Mouse (Mus musculus) frontal cortex, adult (tissue): Measurements from ENCODE around the gene Hhatl.

ENCODE experiments used
- ATAC-seq: cut with Nextera tagmentation; 2 replicates; pipeline ENCODE4 v1.9.2; 2017; ENCODE audit warnings: mild to moderate bottlenecking, moderate library complexity, mixed read lengths; ENCODE audit not compliant: low TSS enrichment

The Hhatl gene

DNA sequence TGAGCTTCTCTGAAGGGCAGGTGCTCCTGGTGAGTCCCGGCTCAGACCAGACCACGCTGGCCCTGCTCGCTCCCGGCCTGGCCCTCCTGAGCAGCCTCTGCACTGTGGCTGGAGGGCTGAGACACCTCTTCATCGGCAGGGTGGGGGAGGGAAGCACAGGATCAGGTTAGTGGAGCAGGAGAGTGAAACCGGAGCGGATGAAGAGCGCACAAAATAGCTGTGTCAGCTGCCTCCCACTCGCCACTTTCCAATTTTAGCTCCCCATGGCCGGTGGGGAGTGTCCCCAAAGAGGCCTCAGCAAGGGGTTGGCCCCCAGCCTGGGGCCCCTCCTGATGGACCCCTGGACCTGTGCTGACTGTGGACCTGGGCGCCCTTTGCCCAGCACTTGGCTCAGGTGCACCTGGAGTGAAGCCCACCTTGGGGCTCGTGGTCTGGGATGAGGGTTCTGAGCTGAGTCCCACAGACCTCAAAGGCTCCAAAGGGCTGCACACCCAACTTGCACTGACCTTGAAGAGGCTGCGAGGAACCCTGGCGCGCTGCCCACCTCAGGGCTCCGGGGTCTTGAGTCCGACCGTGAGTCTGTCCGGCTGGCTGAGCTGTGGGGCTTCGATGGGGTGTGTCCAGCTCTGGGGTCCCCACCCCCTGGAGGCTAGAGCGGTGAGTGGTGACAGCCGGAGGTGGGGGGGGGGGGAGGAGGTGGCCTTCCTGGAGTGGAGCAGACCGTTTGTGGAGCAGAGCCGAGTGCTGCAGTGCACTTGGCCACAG, at the start of gene Hhatl:
Hhatl (minus strand) TSS at position 751 of the 765 bp plus-strand sequence.
- peak; percentile 14; the same call in 1 of the 2 replicates for ATAC-seq

GRCm38 (mm10) chr9:121839622-121839965, 47.3 kb upstream of the Hhatl start:
- ATAC-seq, result no peak

DNA sequence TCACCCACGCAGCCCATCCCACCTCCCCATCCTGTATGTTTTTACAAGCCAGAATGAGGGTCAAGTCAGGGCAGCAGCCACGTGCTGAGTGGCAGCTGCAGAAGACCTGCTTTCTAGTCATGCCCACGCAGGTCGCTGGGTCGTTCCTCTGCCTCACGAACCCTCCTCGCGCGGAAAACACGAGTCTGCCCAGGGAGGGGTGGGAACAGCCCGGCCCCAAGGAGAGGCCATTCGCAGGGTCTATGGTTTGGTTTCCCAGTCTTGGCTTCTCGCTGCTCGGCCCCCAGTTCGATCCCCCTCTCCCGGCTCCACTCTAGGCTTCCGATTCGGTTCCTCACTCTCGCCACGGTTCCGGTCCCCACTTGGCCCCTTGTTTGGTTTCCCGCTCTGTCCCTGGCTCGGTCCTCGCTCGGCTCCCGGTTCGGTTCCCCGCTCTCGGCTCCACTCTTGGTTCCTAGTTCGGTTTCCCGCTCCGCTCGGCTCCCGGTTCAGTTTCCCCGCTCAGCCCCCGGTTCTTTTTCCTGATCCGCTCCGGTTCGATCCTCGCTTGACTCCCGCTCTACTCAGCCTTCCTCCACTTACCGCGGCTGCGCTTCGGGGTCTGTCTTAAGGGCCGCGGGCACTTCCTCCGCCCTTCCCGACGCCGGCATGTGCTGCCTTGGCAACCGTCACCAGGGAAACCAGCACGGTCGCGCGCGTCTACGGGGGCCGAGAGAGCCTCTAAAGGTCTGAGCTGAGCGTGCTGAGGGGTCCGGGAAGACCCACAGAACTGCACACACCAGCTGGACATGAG, 46.7 kb upstream of the Hhatl start, which contains the start of gene Ccdc13:
Ccdc13 (minus strand) TSS at position 633 of the 793 bp plus-strand sequence.
- ATAC-seq, result peak; percentile 84

DNA sequence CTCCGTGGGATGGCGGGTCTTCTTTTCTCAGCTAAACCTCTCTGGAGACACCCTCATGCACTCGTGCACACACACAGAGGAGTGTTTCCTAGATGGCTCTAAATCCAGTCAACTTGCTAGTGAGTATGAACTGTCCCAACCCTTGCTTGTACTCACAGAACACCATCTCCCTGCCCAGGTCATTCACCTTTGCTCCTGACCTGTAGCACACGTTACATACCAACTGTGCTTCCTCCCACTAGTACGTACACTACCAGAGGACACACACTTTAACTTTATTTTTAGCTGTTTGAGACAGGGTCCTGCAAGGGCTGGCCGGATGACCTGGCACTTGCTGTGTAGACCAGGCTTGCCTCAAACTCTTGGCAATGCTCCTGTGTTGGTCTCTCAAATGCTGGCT, 45.7 kb upstream of the Hhatl start:
- no peak for ATAC-seq

- ATAC-seq, result no peak
Observed at GRCm38 (mm10) chr9:121833825-121834224, 41.5 kb upstream of the Hhatl start.

DNA sequence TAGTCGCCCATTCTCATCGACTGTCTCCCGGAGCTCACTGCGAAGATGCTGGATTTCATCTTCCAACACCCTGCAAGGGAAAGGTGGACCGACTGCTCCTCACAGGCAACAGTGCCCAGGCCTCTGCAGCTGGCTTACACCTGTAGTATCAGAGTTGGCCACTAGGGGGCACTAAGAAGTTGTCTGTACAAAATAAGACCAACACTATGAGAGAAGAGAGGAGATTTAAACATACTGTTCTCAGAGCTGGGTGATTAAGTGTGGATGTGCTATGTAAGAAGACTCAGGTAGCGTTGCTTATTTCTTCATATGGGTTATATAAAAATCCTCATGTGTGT, 38.6 kb upstream of the Hhatl start:
- ATAC-seq, result peak; percentile 51

DNA sequence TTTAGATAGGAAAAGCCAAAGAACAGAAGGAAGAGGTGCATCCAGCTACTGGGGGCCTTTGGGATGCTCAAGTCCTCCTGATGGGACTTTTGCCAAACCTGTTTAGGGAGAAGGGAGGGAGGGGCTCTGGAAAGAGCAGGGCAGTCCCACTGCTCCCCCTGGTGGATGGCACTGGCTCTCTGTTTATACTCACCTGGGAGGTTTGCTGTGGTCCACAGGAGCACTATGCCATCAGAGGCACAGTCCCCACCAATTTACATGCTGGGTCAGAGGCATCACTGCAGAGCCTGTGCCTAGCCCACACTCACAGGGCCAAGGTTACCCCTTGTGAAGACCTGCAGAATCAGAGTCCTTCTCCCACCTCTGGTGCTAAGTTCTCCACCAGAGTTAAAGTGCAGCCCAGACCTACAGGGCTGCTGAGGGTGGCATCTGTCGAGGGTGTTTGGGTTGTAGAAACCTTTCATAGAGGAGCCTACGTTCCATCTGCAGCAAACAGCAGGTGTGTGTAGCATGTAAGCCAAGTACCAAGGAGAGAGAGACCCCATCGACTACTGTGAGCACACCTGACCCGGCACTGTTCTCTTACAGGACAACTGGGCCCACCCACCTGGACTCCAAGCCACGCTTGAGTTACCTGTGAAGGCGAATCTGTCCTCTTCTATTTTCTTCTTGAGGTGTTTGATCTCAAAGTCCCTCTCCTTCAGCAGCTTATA, 38.1 kb upstream of the Hhatl start:
- ATAC-seq, result no peak

GRCm38 (mm10) chr9:121829270-121829992, 37.1 kb upstream of the Hhatl start:
- no peak for ATAC-seq

- ATAC-seq, result no peak
Observed at GRCm38 (mm10) chr9:121828314-121828713, 36.0 kb upstream of the Hhatl start.

GRCm38 (mm10) chr9:121826356-121826755, 34.0 kb upstream of the Hhatl start:
- ATAC-seq, result peak; percentile 75

GRCm38 (mm10) chr9:121823991-121824390, 31.7 kb upstream of the Hhatl start:
- no peak for ATAC-seq

DNA sequence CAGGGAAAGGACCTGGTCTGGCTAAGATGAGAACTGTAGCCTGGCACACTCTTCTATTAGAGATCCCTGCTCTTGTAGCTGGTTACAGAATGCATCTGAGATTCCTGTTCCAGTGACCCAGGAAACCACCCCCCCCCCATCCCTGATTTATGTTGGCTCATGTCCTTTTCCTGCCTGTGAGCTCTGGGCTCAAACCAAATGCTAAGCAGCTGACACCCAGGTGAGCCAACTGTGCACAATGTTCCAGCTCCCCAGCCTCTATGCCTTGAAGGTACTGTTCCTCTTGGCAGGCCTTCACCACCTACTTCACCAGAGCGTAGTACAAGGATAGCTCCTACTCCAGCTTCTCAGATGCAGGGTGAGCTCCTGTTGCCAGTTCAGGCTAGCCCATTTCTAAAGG, 30.7 kb upstream of the Hhatl start:
- ATAC-seq, result 0 out of 2 replicates have a peak, but pooled peaks have one; percentile 31

GRCm38 (mm10) chr9:121822585-121822991, 30.3 kb upstream of the Hhatl start:
- ATAC-seq, result peak; percentile 24; the same call in 1 of the 2 replicates

DNA sequence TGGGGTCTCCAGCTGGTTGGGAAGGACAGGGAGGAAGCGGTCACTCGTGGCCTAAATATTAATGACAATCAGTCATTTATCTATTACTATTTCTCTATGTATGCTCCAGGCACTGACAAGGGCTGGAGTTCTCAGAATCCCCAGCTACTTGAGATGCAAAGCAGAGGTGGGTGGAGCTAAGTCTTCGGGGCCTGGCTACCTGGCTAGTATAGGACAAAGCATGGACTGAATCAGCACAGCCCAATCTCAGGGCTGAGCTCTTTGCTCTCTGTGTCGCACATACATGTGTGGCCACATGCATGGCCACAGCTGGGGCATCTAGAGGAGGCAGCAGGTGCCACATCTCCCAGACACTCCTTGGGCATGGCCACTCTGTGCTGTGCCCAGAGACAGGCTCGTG, 28.5 kb upstream of the Hhatl start:
- ATAC-seq, result no peak

GRCm38 (mm10) chr9:121819771-121820471, 27.6 kb upstream of the Hhatl start:
- no peak for ATAC-seq

DNA sequence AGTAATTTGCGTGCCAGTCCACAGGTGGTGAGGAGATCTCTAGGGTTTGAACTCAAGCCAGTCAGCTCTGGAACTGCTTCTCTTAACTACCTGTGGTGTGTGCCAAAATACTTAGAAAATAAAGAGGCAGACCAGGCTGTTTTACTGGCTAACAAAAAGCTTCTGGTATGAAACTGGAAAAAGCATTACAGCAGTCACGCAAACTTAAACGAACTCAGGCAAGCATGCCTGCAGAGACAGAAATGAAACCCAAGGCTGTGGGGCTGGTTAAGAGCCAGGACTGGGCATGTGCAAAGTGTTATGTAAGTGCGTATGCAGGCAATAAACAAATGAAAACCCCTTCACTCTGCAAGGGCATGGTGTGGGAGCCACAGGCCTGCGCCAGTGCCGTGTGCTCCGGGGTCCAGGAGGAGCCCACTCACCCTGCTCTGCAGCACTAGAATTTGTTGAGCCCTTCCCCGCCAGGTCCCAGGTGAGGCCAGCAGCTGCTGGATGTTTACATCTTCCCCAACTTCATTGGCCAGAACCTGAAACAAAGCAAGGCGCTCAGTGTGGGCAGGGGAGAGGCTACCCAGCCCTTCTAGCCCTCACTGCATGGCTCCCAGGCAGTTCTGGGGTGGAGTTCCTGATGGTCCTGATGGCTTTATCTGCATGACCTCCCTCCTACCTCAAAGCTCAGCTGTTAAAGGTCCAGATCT, 26.9 kb upstream of the Hhatl start:
- no peak; the same call in 1 of the 2 replicates for ATAC-seq

- ATAC-seq, result no peak
Observed at GRCm38 (mm10) chr9:121815183-121815582, 22.9 kb upstream of the Hhatl start.

DNA sequence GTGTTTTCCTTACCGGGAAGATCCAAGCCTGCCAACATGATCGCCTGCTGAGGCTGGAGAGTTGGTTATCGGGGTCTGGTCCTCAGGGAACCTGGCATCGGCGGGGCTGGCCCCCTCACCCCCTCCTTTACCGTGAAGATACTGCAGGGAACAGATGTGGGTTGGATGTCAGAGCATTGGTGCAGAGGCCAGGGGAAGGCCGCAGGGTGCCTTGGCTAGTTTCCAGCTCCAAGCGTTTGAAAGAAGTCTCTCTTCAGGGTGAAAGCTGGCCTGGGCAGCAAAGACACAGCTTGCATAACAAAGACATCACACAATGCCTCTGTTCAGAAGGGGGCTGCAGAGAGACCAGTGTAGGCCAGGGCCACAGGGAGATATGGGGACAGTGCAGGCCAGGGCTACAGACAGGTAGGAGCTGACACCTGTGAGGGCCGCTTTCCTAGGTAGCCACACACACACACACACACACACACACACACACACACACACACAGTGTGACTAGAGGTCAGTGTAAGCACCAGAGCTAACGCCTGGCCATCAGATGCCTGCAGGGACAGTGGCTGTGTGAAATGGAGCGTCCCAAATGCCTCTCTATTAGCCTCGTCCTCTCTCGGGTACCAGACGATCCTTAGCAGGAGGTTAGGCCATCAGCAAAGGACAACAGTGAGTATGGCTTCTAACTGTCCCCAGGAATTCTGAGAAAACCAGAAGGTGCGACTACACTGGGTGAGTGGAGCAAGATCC, 17.9 kb upstream of the Hhatl start:
- ATAC-seq, result peak; percentile 47

DNA sequence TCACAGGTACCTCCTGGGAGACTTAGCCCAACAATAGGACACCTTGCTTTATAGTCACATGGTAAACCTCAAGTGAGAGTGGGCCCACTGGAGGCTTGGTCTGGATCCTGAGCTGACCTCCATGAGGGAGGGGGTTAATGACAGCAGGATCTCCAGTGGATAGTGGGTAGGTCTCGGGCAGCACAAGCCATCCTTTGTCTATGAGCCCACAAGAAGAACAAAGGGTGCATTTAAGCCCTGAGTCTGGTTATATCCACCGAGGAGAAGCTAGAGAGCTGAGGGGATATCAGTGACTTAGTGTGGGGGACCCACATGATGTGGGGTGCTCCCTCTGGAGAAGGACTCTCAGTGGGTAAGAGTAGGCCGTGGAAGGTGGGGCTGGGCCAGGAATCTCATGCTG, 16.2 kb upstream of the Hhatl start:
- ATAC-seq, result peak; percentile 45

DNA sequence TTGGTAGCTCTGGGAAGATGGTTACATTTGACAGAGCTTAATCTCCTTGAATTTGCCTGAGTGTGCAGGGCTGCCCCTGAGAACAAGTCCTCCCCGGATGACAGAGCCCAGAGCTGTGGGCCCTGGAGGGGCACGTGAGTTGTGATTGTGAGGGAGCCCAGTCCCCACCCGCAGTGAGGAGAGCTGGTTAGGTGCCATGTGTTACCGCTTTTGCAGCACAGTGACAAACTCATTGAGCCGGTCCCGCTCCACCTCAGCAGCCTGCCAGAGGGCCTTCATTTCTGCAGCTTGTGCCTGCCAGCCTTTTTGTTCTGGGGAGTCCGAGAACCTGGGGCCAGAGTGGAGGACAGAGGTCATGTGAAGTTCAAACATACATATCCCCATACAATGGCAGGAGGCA, 15.6 kb upstream of the Hhatl start:
- no peak for ATAC-seq
